Mouse (Mus musculus) cortical plate, adult 2 months (tissue): ENCODE measurements at regions not wholly inside any gene's neighbourhood (a gene's known extent, or its start where the extent isn't known, plus 50 kb on each side); places are given as distances from the start of the nearest gene placed in this dataset.

ENCODE experiments used
- CTCF ChIP-seq: fragments of 200-500 bp; IDR thresholded peaks from 2 replicates; pipeline ENCODE4 v1.5.1; 2011; ENCODE audit warnings: mild to moderate bottlenecking, control low read depth, low read length; ENCODE audit not compliant: insufficient read depth; ENCODE audit errors: extremely low read depth
- POLR2A ChIP-seq: fragments of 200-500 bp; IDR thresholded peaks from 2 replicates; pipeline ENCODE4 v1.6.1; 2011; ENCODE audit warnings: mild to moderate bottlenecking, low read length, control low read depth; ENCODE audit not compliant: insufficient read depth; ENCODE audit errors: extremely low read depth

- no peak for TF ChIP-seq POLR2A
- no peak for TF ChIP-seq CTCF
These were observed 159.0 kb downstream of the Gm11146 start for GRCm38 (mm10) chr16:77442866-77443265.
